Mouse (Mus musculus) cerebellum, adult 2 months (tissue): ENCODE results near the gene Clasp2.

Experiments
- CTCF ChIP-seq: fragments of 200-500 bp; IDR thresholded peaks from 2 replicates; pipeline ENCODE4 v1.5.1; 2011; ENCODE audit warnings: low read depth, mild to moderate bottlenecking, control low read depth, low read length, moderate library complexity, borderline replicate concordance; ENCODE audit not compliant: insufficient read depth
- POLR2A ChIP-seq: fragments of 200-500 bp; IDR thresholded peaks from 2 replicates; pipeline ENCODE4 v1.6.1; 2011; ENCODE audit warnings: low read length, control low read depth, borderline replicate concordance; ENCODE audit not compliant: insufficient read depth

GRCm38 (mm10) chr9:113935638-113936037 is 194.4 kb downstream of the Clasp2 start:
- TF ChIP-seq CTCF (no peak), POLR2A (no peak)
